Comparison of ENCODE assay signal across 16 mouse cellular contexts in genomic region chr7:135617776-135618175, GRCm38 (mm10).
DNase-seq lines count a peak whose midpoint lies in the region; ATAC-seq lines count a peak whose summit lies in the region.
"Had no signal": no experiment of that assay in that cellular context is flagged by ENCODE, and none has a peak within 500 bp of the region (broad histone marks: within the 10 kb centered on the region; RNA-seq: fewer than 3 reads in every experiment).

No protein-coding gene starts in this region.

- DNase-seq in midbrain, embryonic 10.5 days (ENCODE audit: low spot score), result no peak
- DNase-seq in urinary bladder, postnatal 14 days (ENCODE audit: low spot score), result no peak
- DNase-seq in Muller cell, postnatal 12 days (ENCODE audit: inconsistent ontology term), result no peak
- DNase-seq in cerebellum, adult 8-10 months, result no peak
- DNase-seq in adrenal gland, postnatal 10 days, result no peak
- DNase-seq: adrenal gland, postnatal 14 days; cerebellum, adult 9-11 months; gastrocnemius, adult 2 months; kidney, postnatal 4 days had no signal

- peak overlapping the region; percentile 52 for H3K27ac ChIP-seq in midbrain, embryonic 12.5 days (replicated peaks)
- no peak overlapping the region for H3K27ac ChIP-seq in midbrain, embryonic 10.5 days (replicated peaks)
- peak overlapping the region; percentile 90 for H3K27ac ChIP-seq in hindbrain, embryonic 13.5 days
- H3K27ac ChIP-seq in midbrain, embryonic 16.5 days (ENCODE audit: low read length), result peak overlapping the region; percentile 84
- H3K27ac ChIP-seq: embryonic facial prominence, embryonic 15.5 days; gastrocnemius, adult 2 months; limb, embryonic 12.5 days had no signal

- ATAC-seq in midbrain, embryonic 12.5 days (ENCODE audit: low FRiP score, low read depth), result no peak
- peak; percentile 63; the same call in 1 of the 2 replicates for ATAC-seq in hindbrain, embryonic 13.5 days (ENCODE audit: low FRiP score)
- ATAC-seq in midbrain, embryonic 16.5 days, result peak; percentile 67
- ATAC-seq: lung, postnatal 0 days had no signal

- peaks cover 9% of the 10 kb centered on the region; the same call in 1 of the 2 replicates for H3K4me1 ChIP-seq in midbrain, embryonic 12.5 days
- peaks cover 16% of the 10 kb centered on the region for H3K4me1 ChIP-seq in midbrain, embryonic 10.5 days
- peaks cover 45% of the 10 kb centered on the region for H3K4me1 ChIP-seq in hindbrain, embryonic 13.5 days (replicated peaks)
- H3K4me1 ChIP-seq in midbrain, embryonic 16.5 days (ENCODE audit: control insufficient read depth, insufficient read depth, low read length), result peaks cover 39% of the 10 kb centered on the region
- H3K4me1 ChIP-seq: embryonic facial prominence, embryonic 15.5 days had no signal

- WGBS in midbrain, embryonic 12.5 days, result 52% methylated on average over 11 of the region's 11 CpGs
- WGBS in midbrain, embryonic 10.5 days, result 82% methylated on average over 11 of the region's 11 CpGs
- WGBS in hindbrain, embryonic 13.5 days, result 33% methylated on average over 11 of the region's 11 CpGs
- 23% methylated on average over 11 of the region's 11 CpGs for WGBS in midbrain, embryonic 16.5 days

- H3K27me3 ChIP-seq in midbrain, embryonic 12.5 days, result no peaks in the 10 kb centered on the region
- no peaks in the 10 kb centered on the region; the same call in 1 of the 2 replicates for H3K27me3 ChIP-seq in midbrain, embryonic 10.5 days (ENCODE audit: low read depth, poor library complexity, severe bottlenecking)
- no peaks in the 10 kb centered on the region for H3K27me3 ChIP-seq in hindbrain, embryonic 13.5 days
- H3K27me3 ChIP-seq in midbrain, embryonic 16.5 days (ENCODE audit: control insufficient read depth, insufficient read depth, low read depth, low read length), result no peaks in the 10 kb centered on the region
- H3K27me3 ChIP-seq: embryonic facial prominence, embryonic 15.5 days; limb, embryonic 12.5 days had no signal

- H3K9me3 ChIP-seq in midbrain, embryonic 12.5 days, result no peaks in the 10 kb centered on the region
- no peaks in the 10 kb centered on the region for H3K9me3 ChIP-seq in midbrain, embryonic 10.5 days (replicated peaks)
- no peaks in the 10 kb centered on the region for H3K9me3 ChIP-seq in hindbrain, embryonic 13.5 days
- no peaks in the 10 kb centered on the region for H3K9me3 ChIP-seq in midbrain, embryonic 16.5 days (replicated peaks; ENCODE audit: control insufficient read depth, low read length, poor library complexity, severe bottlenecking)
- H3K9me3 ChIP-seq: embryonic facial prominence, embryonic 15.5 days had no signal

- H3K9ac ChIP-seq in midbrain, embryonic 12.5 days (replicated peaks), result no peak overlapping the region
- H3K9ac ChIP-seq in hindbrain, embryonic 13.5 days, result no peak overlapping the region
- H3K9ac ChIP-seq in midbrain, embryonic 16.5 days (ENCODE audit: low read depth, low read length), result no peak overlapping the region
- H3K9ac ChIP-seq: embryonic facial prominence, embryonic 15.5 days; limb, embryonic 12.5 days had no signal

- H3K4me2 ChIP-seq in midbrain, embryonic 12.5 days (replicated peaks), result peak overlapping the region; percentile 3; the same call in 1 of the 2 replicates
- H3K4me2 ChIP-seq in hindbrain, embryonic 13.5 days, result peak overlapping the region; percentile 27
- H3K4me2 ChIP-seq in midbrain, embryonic 16.5 days (ENCODE audit: low read length), result peak overlapping the region; percentile 30
- H3K4me2 ChIP-seq: embryonic facial prominence, embryonic 15.5 days; heart, embryonic 11.5 days; limb, embryonic 12.5 days had no signal

- no peaks in the 10 kb centered on the region for H3K36me3 ChIP-seq in midbrain, embryonic 12.5 days
- no peaks in the 10 kb centered on the region for H3K36me3 ChIP-seq in midbrain, embryonic 10.5 days
- no peaks in the 10 kb centered on the region for H3K36me3 ChIP-seq in hindbrain, embryonic 13.5 days
- no peaks in the 10 kb centered on the region for H3K36me3 ChIP-seq in midbrain, embryonic 16.5 days (ENCODE audit: control insufficient read depth, insufficient read depth, low read length)
- H3K36me3 ChIP-seq: embryonic facial prominence, embryonic 15.5 days; limb, embryonic 12.5 days had no signal

- no peak overlapping the region for H3K4me3 ChIP-seq in midbrain, embryonic 12.5 days
- no peak overlapping the region for H3K4me3 ChIP-seq in midbrain, embryonic 10.5 days
- no peak overlapping the region for H3K4me3 ChIP-seq in hindbrain, embryonic 13.5 days
- H3K4me3 ChIP-seq in midbrain, embryonic 16.5 days (ENCODE audit: low read depth, low read length), result no peak overlapping the region
- H3K4me3 ChIP-seq: embryonic facial prominence, embryonic 15.5 days; gastrocnemius, adult 2 months; limb, embryonic 12.5 days had no signal
